Mouse (Mus musculus) central nervous system, embryonic 14 days (tissue): ENCODE results near the gene Preb. TPM values are rescaled to one million over a fixed set of nuclear protein-coding genes. Genes with fewer than 3 reads are reported as not detected.

ENCODE experiments used
- polyA plus RNA-seq: library from polyadenylated mRNA; depleted of rRNA; stranded (reverse); fragments of >200 nt; gene quantifications from 2 replicates; pipeline ENCODE4 v1.2.3, GENCODE M21; 2012; rRNA removed

Preb gene
- 194 and 208 TPM in 2 replicates for polyA plus RNA-seq

GRCm38 (mm10) chr5:30959966-30960501, at the start of gene Preb:
Gene Preb (minus strand): TSS chr5:30960361.

DNA sequence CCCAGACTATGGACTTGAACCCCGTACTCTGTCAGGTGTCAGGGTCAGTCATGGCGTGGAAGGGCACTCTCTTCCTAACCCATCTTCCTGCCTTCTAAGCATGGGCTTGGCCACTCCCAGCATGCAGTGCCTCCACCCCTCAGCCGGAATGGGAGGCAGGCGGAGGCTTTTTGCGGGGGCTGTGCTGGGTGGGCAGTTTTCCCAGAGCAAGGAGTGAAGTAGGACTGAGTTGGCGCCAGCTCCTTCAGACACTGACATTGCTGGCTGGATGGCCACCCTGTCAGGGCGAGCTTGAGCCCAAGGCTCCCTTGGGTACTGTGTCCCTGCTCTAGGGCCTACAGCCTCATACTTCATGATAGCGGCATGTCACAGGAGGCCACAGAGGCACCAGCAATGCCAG, 8.3 kb upstream of the Preb start, which contains the start of gene Tcf23:
Gene Tcf23, plus strand, starts transcription at position 247 of the 400 bp plus-strand sequence.

GRCm38 (mm10) chr5:30944956-30945781, 15.0 kb downstream of the Preb start, which contains the start of gene Cgref1:
Gene Cgref1 (minus strand): TSS chr5:30945591.

GRCm38 (mm10) chr5:30921256-30922033, 38.7 kb downstream of the Preb start, which contains the start of gene Khk:
Gene Khk (plus strand): TSS chr5:30921431.

DNA sequence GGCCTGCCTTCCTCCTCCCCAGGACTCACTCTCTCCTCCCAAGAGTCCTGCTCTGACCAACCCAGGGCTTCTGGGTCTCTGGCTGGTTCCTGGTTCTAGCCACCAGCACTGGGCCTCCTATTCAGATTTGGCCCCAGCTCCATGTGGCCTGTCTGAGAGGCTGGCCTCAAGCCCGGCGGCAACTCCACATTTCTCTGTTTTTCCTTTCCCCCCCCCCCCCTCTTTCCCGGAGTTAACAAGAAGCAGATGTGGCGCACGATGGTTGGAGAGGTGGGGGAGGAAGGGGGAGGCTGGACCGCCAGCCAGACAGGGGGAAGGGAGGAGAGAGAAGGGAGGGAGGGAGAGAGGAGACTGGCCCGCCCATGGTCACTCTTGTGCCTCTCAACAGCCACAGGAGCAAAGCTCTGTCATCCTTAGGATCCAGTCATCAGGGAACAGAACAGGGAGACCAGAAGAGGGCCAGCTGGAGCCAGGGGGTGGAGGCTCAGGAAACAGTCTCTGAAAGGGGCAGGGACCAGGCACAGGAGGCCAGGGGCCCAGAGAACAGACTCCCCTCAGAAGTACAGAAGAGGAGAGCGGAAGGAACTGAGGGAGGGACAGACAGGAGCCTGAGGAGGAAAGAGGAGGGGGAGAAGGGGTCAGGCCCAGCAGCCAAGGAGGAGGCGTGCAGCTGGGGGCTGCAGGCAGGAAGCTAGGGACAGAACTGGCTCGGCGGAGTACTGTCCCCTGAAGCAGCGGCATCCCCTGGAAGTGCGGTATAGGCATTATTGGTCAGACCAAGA, 46.9 kb downstream of the Preb start, which contains the start of gene Emilin1:
Gene Emilin1, plus strand, starts transcription at position 343 of the 782 bp plus-strand sequence.

DNA sequence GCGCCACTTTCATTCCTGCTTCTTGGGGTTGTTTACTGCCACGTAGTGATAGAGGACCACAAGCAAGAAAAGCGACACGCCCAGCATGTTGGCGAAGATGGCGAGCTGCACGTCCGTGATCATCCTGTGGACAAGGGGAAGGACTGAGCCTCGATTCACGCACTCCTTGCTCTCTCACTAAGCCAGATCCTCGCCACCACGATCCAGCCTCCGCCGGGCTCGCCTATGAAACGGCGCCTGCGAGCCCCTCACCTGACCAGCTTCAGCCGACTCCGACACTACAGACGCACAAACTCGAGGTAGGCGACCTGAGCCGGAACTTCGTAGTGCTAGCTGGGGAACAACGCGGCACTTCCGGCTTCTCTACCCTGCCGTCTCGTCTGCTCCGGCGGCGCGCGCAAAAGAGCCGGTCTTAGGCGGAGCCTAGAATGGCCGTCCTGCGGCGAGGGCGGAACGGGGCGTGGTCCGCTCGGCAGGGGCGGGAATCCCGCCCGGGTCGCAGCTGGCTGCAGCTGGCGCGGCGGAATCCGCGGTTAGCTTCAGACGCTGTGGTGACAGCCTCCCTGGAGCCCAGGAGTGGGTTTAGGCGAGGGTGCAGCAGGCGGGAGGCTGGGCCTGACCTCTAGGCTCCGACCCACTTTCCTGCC, 52.6 kb downstream of the Preb start, which contains the start of gene Ost4:
Gene Ost4, minus strand, starts transcription at position 376 of the 647 bp plus-strand sequence.

Other genes starting within 250 kb of the Preb start
- 293 and 314 TPM in 2 replicates for gene Dpysl5, start 248.8 kb downstream of the Preb start, polyA plus RNA-seq
- gene Mapre3, start 145.7 kb downstream of the Preb start, polyA plus RNA-seq = 152 and 160 TPM in 2 replicates
- 68.4 and 82.8 TPM in 2 replicates for gene Tmem214, start 92.3 kb downstream of the Preb start, polyA plus RNA-seq
- gene Agbl5, start 71.7 kb downstream of the Preb start, polyA plus RNA-seq = 62.6 and 66.7 TPM in 2 replicates
- gene Ost4, start 52.6 kb downstream of the Preb start, polyA plus RNA-seq = 274 and 279 TPM in 2 replicates
- 19.9 and 63.3 TPM in 2 replicates for gene Emilin1, start 47.0 kb downstream of the Preb start, polyA plus RNA-seq
- gene Khk, start 38.9 kb downstream of the Preb start, polyA plus RNA-seq = 7.9 and 13.1 TPM in 2 replicates
- gene Cgref1, start 14.8 kb downstream of the Preb start, polyA plus RNA-seq = 25.2 and 28.8 TPM in 2 replicates
- gene Tcf23, start 8.3 kb upstream of the Preb start, polyA plus RNA-seq = not detected in 2 replicates
- 131 and 134 TPM in 2 replicates for gene Atraid, start 88.0 kb upstream of the Preb start, polyA plus RNA-seq
- gene Slc5a6, start 88.6 kb upstream of the Preb start, polyA plus RNA-seq = 31.0 and 36.5 TPM in 2 replicates
- gene Cad, start 94.4 kb upstream of the Preb start, polyA plus RNA-seq = 29.6 and 31.9 TPM in 2 replicates
- not detected in 2 replicates for gene Dnajc5g, start 145.9 kb upstream of the Preb start, polyA plus RNA-seq
- 18.5 and 25.0 TPM in 2 replicates for gene Slc30a3, start 147.9 kb upstream of the Preb start, polyA plus RNA-seq
- gene Trim54, start 156.4 kb upstream of the Preb start, polyA plus RNA-seq = 1.5 TPM in 1 of 2 replicates, not detected in the other
- gene Ucn, start 178.5 kb upstream of the Preb start, polyA plus RNA-seq = not detected in 2 replicates
- gene Mpv17, start 193.9 kb upstream of the Preb start, polyA plus RNA-seq = 51.7 and 55.6 TPM in 2 replicates
- 3.4 TPM in 2 replicates for gene Gm29609, start 219.6 kb upstream of the Preb start, polyA plus RNA-seq
- 99.8 and 100 TPM in 2 replicates for gene Gtf3c2, start 219.8 kb upstream of the Preb start, polyA plus RNA-seq
- 91.1 and 98.2 TPM in 2 replicates for gene Snx17, start 232.9 kb upstream of the Preb start, polyA plus RNA-seq
- gene Eif2b4, start 233.1 kb upstream of the Preb start, polyA plus RNA-seq = 62.9 and 68.7 TPM in 2 replicates
- gene Zfp513, start 241.9 kb upstream of the Preb start, polyA plus RNA-seq = 73.0 and 77.5 TPM in 2 replicates